Mouse (Mus musculus): ENCODE measurements around the gene Odf4.
A peak's percentile ranks its signal among the peaks of the same experiment; 100 is the strongest.
"Not testable (repeated sequence)": the region's sequence is repeated elsewhere in the genome, so short reads cannot be mapped to it uniquely, and the experiment has no call there.

Odf4 gene

DNA sequence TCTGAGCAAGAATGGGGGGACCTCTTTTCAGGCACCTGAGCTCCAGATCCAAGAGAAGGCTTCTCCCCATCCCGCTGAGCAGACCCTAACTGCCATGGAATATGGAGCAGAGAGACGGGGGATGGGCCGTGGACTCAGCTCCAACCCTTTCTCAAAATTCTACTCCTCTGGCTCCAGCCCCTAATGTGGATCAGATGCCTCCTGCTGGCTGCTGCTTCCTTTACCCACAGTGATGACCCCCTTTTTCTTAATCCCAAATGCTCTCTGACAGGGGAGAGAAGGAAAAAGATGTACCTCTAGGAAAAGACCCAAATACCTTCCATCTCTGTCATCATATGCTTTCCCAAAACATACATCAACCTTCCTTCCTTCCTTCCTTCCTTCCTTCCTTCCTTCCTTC is at the start of gene Odf4:
Odf4 (minus strand) TSS at position 101 of the 400 bp plus-strand sequence.
- DNase-seq, result no peak

DNA sequence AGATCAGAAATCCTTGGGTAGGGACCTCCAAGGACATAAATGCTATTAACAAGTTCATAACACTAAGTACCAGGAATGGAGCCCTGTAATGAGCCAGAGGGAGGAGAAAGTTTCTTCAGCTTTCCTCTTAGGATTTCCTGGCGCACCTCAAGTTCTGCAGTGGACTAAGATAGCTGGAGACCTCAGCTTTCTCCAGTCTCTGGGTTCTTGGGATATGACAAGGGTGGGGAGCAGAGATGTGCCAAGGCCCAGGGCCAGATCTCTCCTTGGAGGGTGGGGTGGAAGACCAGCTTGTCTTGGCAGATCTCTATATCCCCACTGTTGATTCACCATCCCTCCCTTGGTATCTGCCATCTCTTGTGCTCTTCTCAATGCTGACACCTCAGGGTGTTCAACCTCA is 48.7 kb upstream of the Odf4 start:
- DNase-seq, result no peak

DNA sequence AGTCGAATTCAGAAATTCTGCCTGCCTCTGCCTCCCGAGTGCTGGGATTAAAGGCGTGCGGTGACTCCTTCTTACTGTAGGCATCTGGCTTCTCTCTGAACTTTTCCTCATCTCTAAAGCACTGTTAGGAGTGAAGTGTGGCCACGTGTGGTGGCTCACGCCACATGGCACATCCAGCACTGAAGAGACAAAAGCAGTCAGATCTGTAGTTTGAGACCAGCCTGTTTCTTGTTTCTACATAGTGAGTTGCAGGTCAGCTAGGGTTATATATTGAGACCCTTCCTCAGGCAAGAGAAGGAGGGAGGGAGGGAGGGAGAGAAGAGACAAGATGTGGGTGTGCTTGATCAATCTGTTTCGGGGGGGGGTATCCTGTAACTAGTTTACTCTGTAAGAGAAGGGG is 48.2 kb upstream of the Odf4 start, which contains the start of gene Rangrf:
Rangrf (minus strand) TSS at position 101 of the 400 bp plus-strand sequence.
- DNase-seq, result no peak

DNA sequence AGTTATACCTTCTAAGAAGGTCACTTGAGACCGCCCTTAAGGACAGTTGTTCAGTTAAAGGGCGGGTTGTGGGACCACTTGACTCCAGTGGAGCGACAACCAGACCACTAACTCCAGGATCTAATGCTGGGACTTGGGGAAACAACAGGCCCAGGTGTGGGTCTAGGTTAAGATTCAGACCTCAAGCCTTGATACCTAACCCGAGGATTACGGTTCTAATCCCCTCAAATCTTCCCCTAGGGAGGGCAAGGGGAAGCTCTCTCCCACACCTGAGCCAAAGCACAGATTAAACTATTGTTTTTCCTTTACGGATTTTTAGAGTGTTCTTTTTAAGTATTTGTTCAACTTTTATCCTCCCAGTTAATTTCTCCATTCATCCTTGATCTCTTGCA is 47.2 kb upstream of the Odf4 start:
- DNase-seq, result no peak

DNA sequence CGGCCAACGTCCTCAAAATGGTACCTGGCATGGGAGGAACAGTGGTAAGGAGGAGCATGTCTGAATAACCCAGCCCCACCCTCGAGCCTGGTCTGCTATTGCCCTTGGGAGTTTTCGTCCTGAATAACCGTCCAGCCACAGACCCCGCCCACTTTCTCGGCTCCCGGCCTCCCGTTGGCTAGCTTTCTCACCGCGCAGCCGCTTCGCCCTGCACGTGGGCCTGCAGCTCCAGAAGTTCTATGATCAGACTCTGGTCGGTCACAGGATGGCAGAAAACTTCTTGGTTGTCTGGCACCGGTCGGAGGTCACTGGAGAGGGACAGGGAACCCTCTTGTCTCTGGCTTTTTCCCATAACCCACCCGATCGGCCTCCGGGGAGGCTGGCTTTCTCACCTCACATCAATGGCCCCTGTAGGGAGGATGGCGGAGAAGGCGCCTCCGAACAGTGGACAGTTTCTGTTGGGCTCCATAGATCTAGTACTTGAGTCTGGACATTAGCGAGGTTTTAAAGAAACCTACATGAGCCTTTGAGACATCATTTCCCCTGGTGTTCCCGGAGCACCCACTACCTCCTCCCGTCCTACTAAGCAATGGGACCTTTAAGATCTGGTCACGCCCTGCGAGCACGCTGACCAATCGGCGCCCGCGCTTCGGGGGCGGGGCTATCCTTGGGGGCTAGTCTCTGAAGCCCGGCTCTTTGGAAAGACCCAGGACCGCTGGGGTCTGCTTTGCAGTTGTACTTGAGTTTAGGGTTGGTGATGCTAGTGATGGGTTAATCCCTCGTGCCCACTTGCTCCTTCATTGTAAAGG is 46.6 kb upstream of the Odf4 start:
- peak; percentile 86 for DNase-seq

DNA sequence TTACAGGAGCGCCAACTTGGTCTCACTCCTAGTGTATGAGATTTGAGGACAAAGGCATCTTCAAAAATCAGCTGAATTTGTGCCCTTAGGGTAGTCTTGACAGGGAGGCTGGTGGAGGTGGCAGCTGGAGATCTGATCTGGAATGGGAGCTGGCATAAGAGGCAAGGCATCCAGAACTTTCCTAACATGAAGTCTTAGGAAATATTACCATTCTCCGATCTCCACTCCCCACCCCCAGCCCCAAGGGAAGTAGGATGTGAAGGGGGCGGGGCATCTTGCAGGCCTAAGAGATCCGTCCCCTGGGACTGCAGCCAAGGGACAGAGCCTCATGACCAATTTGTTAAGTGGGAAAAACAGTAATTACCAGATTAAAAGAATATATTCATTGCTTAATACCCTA is 43.4 kb upstream of the Odf4 start:
- peak; percentile 53 for DNase-seq

DNA sequence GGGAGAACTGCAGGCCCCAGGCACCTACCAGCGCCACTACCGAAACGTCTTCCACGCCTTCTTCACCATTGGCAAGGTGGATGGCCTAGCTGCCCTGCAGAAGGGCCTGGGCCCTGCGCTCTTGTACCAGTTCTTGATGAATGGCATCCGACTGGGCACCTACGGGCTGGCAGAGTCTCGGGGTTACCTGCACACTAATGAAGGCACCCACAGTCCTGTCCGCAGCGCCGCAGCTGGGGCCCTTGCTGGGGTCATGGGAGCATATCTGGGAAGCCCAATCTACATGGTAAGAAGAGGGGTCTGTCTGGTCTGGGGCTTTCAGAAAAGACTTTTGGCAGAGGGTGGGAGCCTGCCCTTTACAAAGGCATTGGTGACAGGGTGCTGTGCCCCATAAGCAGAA is 41.9 kb upstream of the Odf4 start:
- peak; percentile 58 for DNase-seq

DNA sequence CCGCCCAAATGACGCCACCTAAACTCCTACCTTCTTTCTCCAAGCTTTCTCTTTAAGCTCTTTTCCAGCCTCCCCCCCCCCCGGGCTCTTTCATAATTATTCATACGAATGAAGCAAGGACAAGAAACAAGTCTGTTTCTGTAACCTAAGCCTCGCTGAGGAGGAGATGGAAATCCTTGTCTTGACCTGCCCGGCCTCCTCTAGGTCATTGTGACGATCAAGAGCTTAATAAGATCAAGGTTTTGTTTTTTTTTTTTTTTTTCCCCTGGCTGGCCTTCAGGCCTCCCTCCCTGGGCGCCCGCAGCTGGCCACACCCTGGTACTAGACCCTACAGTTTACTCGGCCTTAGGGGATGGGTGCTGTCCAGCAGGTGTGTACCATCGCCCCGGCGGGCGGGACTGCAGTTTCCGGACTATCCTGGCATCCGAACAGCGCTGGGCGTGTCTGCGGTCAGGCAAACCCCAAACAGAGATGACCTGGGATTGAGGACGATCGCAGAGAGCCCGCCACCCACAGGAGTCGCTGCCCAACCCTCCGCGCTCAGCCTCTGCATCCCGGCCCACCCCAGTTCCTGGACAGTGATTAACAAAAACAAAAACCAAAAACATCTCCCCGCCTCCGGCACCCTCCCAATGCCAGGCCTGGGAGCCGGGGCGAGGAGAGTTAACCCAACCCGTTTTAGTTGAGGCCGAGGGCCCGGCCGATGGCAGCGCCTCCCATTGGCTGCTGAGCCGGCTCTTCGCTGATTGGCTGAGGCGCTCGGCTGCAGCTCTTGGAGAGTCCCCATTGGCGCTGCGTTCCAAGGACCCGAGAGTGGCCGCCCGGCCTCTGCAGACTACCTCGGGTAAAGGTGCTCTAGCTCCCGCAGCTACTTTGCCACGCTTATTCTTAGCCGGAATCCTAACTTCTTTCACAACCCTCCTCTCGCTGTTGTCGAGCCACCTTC is 40.7 kb upstream of the Odf4 start, which contains the start of gene Slc25a35:
Slc25a35 (plus strand) TSS at position 795 of the 946 bp plus-strand sequence.
- peak; percentile 94 for DNase-seq

DNA sequence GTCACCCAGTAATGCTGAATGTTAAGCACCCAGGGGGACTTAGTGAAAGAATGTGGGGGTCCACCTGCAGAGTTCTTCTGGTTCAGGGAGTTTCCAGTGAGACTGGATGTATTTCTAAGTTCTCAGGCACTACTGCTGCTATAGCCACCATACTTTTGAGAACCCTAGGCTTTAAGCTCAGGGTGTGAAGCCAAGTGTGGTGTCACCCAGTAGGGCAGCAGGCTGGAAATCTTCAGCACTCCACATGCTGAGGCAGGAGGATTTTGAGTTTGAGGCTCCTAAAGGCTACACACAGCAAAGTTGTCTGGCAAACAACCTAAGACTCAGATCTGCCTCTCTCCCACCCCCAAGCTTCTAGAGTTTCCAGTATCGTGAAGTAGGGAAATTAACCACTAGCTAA is 39.7 kb upstream of the Odf4 start:
- DNase-seq, result peak; percentile 29

DNA sequence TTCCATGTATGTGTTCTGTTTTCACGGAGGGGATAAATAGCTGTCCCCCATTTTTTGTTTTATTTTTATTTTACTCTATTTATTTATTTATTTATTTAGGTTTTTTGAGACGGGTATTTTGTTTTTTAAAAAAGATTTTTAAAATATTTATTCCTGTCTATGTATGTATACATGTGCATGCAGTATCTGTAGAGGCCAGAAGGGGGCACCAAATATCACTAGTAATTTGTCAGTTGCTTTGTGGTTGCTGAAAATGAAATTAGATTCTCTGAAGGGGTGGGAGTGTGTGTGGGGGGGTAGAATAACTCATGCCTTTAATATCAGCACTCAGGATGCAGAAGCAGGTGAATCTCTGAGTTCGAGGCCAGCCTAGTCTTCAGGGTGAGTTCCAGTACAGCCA is 39.0 kb upstream of the Odf4 start:
- DNase-seq, result no peak

DNA sequence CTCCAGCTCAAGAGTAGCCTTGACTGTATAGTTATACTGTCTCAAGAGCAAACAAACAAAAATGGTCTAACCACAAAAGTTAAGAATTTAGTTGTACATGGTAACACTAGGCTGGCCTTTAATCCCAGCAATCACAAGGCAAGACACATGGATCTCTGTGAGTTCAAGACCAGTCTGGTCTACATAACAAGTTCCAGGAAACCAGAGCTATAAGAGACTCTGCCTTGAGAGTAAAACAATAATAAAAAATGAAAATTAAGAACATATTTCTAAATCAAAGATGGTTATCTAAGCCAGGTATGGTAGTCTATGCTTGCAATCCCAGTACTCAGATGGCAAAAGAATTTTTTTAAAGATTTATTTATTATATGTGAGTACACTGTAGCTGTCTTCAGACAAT is 38.2 kb upstream of the Odf4 start:
- DNase-seq, result no peak

DNA sequence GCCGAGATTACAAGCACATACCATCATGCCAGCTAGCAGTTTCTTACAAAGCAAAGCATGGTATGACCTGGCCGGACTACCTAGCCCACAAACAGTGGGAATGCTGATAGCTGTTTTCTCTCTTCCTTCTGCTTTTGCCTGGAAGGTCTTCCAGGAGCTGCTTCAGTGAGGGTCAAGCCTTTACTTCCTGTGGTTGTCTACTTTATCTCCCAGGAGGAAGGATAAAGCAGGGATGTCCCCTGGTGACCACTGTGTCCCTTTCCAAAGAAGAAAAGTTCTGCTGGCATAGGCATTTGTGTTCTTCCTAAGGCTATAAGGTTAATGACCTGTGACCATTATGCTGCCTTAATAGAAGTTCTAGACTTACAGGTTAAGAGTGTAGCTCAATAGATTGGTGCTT is 36.5 kb upstream of the Odf4 start:
- no peak for DNase-seq

DNA sequence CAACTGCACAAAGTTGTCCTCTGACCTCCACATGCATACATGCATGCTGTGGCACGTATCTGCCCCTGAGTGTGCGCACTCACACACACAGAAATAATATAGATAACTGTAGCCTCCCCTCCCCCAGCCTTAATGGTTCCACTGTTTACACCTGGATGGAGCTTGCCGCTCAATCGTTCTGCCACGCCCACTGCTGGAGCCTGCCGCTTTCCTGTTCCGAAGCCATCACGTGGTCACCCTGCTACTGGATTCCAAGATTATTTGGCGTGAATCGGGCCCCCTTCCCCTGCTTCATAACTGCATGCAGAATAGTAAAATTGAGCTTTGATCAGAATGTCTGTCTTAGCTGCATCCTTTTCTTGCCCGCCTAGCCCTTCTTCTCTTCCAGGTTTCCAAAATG is 35.3 kb upstream of the Odf4 start:
- DNase-seq, result not testable (repeated sequence)

DNA sequence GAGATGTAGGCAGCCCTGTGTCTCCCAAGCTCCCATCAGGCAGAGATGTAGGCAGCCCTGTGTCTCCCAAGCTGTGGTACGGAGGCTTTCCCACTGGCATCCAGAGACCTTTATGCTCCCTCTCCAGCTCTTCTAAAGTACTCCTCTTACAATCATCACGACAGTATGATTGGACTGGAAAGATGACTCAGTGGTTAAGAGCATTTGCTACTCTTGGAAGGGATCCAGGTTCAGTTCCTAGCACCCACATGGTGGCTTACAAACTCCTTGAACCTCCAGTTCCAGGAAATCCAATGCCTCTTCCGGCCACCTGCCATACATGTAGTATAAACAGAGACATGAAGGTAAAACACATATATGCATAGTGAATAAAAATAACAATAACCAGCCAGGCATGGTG is 34.7 kb upstream of the Odf4 start:
- DNase-seq, result no peak

DNA sequence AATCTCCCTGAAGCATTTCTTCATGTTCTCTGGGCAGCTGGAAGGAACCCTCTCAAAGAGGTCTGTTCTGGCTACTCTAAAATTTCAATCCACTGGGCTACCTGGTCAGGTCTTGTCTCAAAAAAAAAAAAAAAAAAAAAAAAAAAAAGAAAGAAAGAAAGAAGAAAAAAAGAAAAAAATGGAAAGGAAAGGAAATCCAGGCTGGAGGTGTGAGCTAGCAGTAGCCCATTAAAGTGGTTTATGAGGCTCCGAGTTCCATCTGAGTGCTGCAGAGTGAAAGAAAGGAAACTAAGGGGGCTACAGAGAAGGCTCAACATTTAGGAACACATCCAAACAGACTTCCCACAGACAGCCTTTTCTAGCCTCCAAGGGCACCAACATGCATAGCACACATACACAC is 31.1 kb upstream of the Odf4 start:
- DNase-seq, result no peak

DNA sequence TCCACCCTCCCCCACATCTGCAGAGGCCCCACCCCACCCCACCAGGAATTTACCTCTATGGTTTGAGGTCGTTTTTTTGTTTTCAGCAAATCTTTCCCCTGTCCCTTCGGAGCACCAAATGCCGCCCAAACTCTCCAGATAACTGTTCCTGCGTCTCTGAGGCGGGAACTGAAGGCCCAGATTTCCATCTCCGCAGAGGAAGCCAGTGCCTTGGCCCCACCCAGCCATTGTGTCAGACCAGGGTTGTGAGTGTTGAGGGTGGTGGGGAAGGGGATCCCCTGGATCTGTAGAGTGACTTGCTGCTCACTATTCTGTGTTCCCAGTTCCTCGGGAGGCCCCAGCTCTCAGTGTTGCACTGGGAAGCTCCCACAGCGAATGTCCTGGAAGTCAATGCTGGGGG is 30.4 kb upstream of the Odf4 start, which contains the start of gene Arhgef15:
Arhgef15 (minus strand) TSS at position 173 of the 400 bp plus-strand sequence.
- no peak for DNase-seq

DNA sequence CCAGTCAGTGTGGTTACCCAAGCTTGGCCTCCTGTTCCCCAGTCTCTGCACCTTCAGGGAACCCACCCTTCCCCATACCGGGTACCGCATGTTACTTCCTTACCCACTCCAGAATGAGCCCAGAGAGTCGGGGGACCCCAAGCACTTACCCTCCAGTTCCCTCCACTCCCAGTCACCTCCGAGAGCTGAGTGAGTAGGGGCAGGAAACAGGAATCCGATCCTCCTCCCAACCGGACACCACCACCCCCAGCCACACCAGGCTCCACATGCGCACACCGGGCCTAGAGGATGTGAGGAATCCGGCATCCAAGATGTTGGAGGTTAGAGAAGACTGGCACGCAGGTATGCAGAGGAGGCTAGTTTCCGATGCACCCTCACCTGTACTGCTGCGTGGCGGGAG is 29.8 kb upstream of the Odf4 start:
- no peak for DNase-seq

DNA sequence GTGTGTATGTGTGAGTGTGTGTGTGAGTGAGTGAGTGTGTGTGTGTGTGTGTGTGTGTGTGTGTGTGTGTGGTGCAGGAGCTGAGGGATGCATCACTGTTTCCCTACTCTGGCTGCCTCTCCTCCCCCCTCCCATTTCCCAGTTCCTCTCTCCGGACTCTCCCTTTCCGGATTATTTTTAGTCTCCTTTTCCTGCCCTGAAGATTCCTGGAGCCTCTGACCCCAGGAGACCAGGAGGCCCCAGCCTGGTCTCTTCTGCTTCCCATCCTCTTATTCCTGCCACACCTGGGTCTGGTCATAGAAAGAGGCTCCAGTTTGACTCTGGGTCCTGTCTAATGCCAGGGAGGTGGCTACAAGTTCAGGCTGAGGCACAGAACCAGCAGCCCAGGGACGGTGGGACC is 29.2 kb upstream of the Odf4 start:
- DNase-seq, result no peak

DNA sequence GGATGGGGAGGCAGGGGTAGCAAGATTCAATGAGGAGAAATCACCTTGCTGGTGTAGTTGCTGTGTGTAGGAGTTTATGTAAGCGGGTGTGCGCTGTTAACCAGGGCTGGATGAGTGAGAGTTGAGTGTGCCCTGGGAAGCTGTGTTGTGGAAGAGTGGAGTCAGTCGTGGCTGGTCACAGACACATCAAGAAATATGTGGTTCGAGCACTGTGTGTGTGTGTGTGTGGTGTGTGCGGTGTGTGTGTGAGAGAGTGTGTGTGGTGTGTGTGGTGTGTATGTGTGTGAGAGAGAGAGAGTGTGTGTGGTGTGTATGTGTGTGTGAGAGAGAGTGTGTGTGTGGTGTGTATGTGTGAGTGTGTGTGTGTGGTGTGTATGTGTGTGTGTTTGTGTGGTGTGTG is 28.6 kb upstream of the Odf4 start:
- DNase-seq, result no peak

DNA sequence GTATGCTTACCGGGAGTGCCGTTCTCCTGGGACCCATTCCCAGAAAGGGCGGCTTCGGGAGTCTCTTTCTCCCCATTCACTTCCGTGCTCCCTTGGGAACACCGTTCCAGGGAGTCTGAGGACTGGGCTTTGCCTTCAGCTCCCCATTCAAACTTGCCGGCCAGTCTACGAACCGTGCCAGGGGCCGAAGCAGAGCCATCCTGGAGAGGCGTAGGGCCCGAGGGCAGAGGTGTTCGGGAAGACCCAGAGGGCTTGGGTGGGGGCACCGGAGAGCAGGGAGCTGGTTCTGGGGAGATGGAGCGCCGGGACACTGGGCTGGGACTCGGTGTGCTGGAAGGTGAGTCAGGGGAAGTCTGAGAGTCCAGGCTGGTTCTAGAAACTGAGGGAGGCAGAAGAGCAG is 27.5 kb upstream of the Odf4 start:
- no peak for DNase-seq

DNA sequence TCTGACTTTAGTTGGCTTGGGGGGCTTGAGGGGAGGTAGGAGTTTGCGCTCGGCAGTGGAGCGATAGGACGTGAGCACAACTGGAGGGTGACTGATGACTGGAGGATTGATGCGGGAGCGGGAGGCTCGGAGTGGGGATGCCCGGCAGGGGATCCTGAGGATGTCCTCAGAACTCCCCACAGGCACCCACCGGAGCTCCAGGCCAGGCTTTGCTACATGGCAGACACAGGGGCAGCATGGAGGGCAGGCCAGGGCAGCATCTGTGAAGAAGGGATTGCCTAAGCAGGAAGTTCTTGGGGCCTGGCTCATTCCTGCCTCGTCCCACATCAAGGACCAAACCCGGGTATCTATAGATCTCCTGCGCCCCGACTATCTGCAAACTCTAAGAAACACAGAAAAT is 27.0 kb upstream of the Odf4 start:
- DNase-seq, result no peak

DNA sequence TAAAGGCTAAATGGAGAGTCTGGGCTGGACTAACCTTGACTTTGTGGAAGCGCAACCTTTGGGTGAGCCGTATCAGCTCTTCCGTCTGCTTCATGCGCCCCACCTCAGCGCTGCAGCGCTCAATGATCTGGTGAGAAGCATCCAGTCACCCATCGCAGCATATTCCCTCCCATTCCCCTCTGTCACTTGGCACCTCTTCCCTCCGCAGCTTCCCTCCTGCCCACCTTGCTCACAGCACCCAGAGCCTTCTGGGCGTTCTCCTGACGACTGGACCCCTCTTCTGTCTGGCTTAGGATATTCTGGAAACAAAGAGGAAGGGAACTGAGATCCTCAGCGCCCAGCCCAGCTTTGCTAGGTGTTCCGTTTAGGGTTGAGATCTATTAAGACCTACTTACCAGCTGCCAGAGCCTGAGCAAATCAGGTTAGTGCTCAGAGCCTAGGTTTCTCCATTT is 20.7 kb upstream of the Odf4 start:
- DNase-seq, result peak; percentile 80

DNA sequence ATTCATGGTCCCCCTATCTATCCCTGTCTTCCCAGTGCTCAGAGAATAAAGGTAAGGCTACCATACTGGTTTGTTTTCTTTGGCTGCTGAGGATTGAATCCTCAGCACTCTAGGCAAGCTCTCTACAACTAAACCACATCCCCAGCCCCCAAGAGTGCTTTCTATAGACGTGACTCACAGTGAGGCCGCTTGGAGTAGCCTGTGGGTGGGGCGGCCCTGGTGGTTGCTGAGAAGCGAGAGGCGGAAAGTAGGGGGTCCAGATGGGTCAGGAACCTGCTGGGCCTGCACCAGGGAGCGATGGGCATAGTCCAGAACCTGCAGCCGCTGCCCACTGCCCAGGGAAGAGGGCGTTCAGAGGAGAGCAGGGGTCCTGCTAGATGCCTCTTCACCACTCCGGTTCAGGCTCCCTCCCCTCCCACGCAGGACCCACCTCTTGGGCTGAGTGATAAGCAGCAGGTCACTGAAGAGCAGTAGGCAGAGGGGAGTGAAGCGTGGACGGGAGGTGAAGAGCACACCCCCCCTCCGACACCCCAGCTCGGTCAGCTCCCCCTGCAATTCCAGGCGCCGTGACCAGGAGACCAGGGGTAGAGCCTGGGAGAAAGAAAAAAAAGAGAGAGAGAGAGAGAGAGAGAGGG is 20.0 kb upstream of the Odf4 start:
- peak; percentile 62 for DNase-seq

Measured in cerebellum, adult 9-11 months (tissue).